Mouse (Mus musculus) left cerebral cortex, adult 9 months (tissue): ENCODE measurements around the gene Pigz.

Experiments
- DNase-seq, 2 experiments: peaks; one replicate each; pipeline ENCODE4 v3.0.0; 2022; ENCODE audit warnings: low spot score in 2 of 2

Pigz gene

GRCm38 (mm10) chr16:31933751-31934549, at the start of gene Pigz:
Pigz (plus strand) TSS chr16:31933851.
- DNase-seq = peak in 1 of 2 experiments; percentile 60

DNA sequence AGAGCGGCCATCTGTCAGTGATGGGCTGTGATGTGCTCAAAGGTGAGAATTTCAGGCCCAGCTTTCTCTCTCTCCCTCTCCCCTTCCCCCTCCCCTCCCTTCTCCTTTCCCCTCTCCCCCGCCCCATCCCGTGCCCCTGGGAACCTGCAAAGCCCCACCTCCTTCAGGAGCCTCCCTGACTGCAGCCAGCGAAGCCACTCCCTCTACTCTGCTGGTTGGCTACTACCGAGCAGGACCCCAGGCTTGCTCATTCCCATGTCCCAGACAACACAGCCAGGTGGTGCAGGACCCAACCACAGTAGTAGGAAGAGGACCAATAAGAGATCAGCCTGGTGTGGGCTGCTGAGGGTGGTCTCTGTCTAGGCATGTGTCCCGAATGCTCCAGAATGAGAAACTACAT, 49.7 kb upstream of the Pigz start:
- no peak for DNase-seq

DNA sequence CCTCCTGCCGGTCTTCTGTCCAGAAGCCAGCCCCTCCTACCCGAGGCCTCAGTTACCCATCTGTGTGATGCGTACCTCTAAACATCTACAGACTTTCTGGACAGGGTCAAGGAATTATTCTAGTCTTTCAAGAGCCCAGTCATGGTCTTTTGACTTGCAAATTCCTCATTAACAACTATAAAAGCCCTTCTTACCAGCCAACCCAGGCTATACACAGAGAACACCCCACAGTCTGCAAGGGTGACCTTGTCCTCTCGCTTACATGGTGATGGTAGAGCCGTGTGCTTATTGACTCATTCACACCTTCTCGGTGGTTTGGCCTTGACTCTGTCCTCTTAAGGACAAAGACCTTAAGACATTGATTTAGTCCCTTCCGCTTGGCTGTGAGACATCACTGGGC, 42.7 kb upstream of the Pigz start:
- DNase-seq = no peak

GRCm38 (mm10) chr16:31893396-31894141, 40.1 kb upstream of the Pigz start:
- DNase-seq = no peak

DNA sequence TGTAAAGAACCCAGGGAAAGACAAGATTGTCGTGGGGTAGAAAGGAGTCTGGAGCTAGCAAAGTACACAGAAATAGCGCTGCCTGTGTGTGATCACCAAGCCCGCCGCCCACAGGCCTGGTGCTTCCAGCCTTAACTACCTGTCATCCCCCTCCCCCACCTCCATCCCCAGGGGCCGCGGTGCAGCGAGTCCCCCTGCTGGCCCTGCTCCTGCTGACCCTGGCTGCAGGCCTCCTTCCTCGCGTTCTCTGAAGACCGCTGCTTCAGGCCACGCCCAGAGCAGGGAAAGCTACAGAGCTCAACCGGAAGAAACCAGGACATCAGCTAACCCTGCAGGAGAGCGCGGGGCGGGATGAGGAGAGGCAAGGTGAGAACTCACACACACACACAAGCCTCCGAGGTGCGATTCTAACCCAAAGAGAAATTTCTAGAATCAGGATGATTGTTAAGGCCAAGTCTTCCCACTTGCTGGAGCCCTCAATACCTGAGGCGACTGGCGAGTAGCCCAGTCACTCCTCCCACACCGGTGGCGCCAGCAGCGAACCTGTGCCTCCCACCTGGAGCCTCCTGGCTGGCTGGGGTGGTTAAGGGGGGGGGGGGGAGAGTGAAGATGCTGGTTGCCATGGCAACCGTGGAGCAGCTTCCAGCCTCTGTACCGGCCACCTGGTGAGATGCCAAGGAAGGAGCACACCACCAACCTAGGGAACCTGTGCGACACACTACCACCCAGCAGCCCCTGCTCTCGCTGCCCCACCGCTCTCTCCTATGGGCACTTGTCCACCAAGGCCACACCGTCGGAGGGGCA, 36.5 kb upstream of the Pigz start:
- peak in 1 of 2 experiments; percentile 87 for DNase-seq

DNA sequence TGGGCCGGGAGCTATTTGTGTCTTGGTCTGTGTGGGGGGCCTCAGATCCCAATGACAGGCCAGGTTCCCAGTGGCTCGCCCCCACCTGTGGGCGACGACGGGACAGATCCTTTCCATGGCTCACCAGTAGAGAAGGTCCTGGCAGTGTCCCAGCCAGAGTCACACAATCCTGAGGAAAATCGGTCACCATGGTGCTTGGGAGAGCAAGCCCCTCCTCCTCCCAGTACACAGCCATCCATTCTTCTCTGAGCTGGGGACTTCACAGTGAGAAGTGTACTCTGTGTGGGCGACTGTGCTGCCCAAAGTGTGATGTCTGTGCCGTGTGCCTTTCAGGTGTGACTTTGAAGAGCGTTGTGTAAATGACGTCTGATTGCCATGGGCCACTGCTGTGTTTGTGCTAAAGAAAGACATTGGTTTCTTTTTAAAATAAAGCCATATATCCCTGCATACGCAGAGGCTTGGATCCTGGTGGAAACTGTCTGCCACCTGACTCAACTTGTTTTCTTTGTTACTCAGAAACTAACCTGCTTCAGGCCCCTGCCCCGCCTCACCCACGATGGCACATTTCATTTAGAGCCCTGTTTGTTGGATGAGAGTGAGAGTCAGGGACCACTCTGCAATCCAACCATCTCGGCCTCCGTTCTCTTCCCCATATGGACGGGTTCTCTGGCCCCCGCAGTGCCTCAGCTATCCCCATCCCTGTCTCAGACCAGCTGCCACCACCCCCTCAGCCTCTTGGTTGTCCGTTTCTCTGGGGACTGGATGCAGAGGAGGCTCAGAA, 34.9 kb upstream of the Pigz start:
- peak; percentile 87 to 94 for DNase-seq

GRCm38 (mm10) chr16:31901886-31902285, 31.8 kb upstream of the Pigz start:
- no peak for DNase-seq

DNA sequence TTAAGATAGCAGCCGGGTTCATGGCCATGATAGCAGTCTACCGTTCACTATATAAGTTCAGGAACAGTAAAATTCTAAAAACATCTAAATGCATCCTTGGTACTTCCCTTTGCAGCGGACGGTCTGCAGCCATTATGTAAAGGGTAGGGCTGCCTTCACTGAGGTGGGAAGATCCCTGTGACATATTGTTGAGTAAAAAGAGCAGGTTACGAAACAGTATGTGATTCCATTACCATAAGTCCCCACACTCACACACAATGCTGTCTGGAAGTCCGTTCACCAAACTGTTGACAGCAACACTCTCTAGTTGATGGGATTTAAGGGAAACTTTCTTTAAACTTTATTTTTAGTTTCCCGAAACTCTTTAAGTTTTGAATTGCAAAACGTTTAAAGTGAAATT, 30.4 kb upstream of the Pigz start:
- DNase-seq = peak in 1 of 2 experiments; percentile 47

DNA sequence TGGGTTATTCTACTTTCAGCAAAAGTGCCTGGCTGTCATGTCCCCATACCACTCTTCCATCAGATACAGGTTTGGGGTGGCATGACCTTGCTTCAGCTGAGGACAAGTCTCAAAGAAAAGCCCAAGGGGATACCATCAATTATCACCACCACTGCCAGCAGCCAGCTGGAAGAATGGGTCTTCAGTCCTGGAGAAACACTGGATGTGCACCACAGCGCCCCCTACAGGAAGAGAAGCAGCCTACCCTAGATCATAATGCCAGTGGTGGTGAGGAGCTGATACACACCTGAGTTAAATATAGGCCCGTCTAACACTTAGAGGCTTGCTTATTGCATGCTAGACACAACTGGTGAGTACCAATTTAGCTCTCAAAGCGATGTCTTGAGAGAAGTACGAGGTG, 28.3 kb upstream of the Pigz start:
- DNase-seq = no peak

DNA sequence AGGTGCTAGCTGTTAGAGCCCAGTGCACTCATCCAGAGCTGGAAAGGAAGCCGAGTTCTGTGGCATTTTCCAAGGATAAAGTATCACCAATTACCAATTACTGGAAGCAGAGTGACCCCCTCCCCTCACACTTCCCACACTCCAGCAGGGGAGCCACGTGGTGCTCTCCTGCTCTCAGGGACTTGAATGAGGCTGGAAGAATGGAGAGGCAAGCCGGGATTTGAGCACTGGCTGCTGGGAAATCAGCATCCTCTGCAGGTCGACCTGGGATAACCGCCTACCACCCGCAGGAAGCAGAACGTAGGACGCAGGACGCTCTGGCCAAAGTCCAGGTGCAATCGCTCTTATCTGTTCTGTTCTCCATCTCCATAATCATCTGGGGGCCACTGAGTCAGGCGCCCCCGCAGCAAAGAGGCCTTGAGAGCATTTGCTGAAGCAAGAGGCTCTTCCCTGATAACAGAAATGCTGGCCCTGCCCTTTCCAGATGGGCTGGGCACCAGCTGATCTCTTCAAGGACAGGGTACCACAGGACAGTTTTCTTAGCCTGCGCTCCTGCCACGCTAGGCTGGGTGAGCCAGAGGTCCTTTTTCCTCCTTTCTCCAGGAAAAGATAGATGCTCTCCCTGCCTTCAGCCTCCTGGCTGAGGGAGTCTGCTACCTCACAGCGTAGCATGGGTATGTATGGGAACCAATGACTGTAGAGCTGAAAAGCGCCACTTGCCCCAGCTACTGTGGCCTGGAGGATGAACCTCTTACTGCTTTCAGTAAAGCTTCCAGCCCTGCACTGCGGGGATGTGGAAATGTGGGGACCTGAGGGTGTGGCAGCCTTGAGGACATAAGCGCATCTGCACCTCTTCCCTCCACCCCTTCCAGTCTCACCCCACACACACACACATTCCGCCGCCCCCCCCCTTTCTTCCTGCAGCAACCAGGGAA, 27.5 kb upstream of the Pigz start:
- peak in 1 of 2 experiments; percentile 42 for DNase-seq

DNA sequence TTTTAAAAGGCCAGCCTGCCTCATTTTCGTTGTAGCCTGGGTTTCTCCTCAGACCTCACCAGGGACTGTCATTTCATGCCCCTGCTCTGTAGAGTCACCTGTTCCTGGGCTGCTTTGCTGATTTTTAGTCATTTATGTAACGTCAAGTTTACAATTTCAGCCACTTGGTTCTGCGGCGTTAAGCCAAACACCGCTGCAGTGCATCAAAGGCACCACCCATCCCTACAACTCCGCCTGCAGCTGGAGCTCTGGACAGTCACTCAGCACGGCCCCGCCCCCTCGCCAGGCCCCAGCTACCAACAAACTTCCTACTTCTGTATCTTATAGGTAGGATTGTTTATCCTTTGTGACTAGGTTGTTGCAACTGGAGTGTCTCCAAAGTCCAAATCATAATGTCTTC, 26.8 kb upstream of the Pigz start:
- peak in 1 of 2 experiments; percentile 39 for DNase-seq

DNA sequence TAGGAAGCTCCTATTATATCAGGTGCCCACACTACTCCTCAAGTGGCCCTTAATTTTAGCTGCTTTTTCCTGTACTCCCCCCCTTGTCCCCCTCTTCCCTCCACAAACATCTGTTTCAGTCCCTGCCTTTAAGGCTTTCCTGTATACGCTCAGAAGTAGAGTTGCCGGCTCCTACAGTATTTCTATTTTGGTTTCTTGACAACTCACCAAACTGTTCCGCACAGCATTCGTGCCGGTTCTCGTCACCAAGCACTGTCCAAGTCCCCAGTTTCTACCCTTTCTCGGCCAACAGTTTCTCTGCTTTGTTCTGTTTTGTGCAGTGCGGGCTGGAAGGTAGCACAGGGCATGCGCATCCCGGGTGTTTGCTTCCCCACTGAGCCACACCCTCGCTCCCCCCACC, 24.7 kb upstream of the Pigz start:
- DNase-seq = peak in 1 of 2 experiments; percentile 74

DNA sequence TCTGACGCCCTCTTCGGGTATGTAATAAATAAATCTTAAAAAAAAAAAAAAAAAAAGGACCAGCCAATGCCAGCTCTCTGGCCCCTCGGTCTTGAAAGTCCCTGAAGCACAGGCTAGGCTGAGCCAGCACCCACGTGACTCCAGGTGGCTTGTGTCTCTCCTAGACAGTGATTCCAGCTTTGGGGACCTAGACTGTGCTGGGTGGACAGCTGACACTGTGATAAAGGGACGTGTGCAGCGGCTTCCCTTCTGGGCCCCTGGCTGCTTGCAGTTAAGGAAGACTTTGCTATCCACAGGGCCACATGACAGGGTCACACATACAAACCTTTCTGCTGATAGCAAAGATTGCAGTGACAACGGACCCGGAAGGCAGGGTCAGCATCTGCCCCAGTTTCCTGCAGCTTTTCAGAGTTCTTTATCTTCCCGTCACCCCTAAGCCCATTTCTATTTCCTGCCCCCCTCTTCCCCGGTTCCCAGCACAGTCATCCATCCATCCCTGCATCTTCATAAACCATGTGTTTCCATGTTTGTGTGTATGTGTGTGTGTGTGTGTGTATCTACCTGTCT, 23.3 kb upstream of the Pigz start:
- DNase-seq = no peak

- DNase-seq = no peak
Measured at GRCm38 (mm10) chr16:31917776-31918175, 15.9 kb upstream of the Pigz start.

- DNase-seq = peak in 1 of 2 experiments; percentile 95
Measured at GRCm38 (mm10) chr16:31918248-31918724, 15.4 kb upstream of the Pigz start.

GRCm38 (mm10) chr16:31924368-31924767, 9.3 kb upstream of the Pigz start:
- no peak for DNase-seq

DNA sequence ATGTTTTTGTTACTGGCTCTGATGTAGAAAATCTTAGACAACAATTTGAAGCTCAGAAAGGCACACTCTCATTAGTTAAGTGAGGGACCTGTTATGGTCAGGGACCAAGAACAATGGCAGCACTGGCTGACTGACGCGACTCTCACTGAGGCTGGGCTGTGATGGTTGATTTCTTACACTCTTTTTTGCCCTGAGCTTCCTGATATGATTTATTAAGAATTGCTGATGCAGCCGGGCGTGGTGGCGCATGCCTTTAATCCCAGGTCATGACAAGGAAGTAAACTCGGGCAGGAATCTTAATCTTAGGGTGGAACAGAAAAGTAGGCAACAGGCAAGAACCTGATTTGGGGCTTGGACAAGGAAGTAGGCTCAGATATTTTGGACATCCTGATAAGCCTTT, 7.6 kb upstream of the Pigz start:
- DNase-seq = no peak

- no peak for DNase-seq
Measured at GRCm38 (mm10) chr16:31926547-31927182, 7.0 kb upstream of the Pigz start.

GRCm38 (mm10) chr16:31927412-31927811, 6.2 kb upstream of the Pigz start:
- no peak for DNase-seq
